Mouse (Mus musculus): Measurements from ENCODE around the gene Grik3. TPM values are rescaled to one million over a fixed set of nuclear protein-coding genes. Genes with fewer than 3 reads are reported as not detected.

Gene Grik3
- total and polyA plus RNA-seq, 3 experiments = under 0.01 TPM; not detected in 2

DNA sequence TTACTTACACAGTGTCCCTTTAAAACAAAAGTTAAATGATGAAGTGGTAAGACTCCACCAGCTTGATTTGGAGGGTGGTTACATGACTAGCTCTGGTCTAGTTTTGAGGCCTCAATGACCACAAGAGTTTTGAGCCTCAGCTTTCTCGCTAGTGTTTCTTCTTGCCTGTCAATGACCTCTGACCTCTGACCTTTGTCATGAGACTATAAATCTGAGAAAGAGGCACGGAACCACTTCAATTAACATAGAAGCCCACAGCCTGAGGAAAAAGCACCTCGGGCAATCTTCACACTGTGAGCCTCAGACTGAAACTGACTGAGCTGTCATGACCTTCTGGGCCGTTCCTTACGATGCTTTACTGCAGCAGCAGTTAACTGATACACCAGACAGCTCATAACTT, 272.6 kb downstream of the Grik3 start:
- H3K27ac ChIP-seq (ENCODE audit: control insufficient read depth, low read depth, low read length) = no peak overlapping the region
- H3K9me3 ChIP-seq (replicated peaks; ENCODE audit: insufficient read depth, low read length) = no peaks in the 10 kb centered on the region
- no peaks in the 10 kb centered on the region for H3K4me1 ChIP-seq (ENCODE audit: control insufficient read depth in 1 of 2, insufficient read depth in 2 of 2, low read length in 2 of 2)
- no peak for TF ChIP-seq CHD1 (IDR thresholded peaks at IDR 0.05; ENCODE audit: low read depth, low read length)
- H3K9ac ChIP-seq (ENCODE audit: control insufficient read depth, low read depth, low read length, poor library complexity, severe bottlenecking) = no peak overlapping the region
- no peak for DNase-seq (ENCODE audit: low read depth, low spot score)
- H3K27me3 ChIP-seq (ENCODE audit: control insufficient read depth in 1 of 2, insufficient read depth in 2 of 2, low read length in 2 of 2) = no peaks in the 10 kb centered on the region
- no peaks in the 10 kb centered on the region for H3K36me3 ChIP-seq (ENCODE audit: control insufficient read depth in 1 of 2, insufficient read depth in 2 of 2, low read length in 2 of 2)
- H3K79me2 ChIP-seq (ENCODE audit: control insufficient read depth, insufficient read depth, low read length, poor library complexity) = no peaks in the 10 kb centered on the region
- H3K4me3 ChIP-seq (ENCODE audit: control insufficient read depth in 1 of 2, insufficient read depth in 1 of 2, low read depth in 2 of 2, low read length in 2 of 2) = no peak overlapping the region

Data from MEL (cell line).